Mouse (Mus musculus): ENCODE measurements around the gene Ctcfl. TPM values are rescaled to one million over a fixed set of nuclear protein-coding genes. Genes with fewer than 3 reads are reported as not detected.

Gene Ctcfl
- polyA plus RNA-seq, 1 experiment from 2014 or later, result 0.19 TPM

DNA sequence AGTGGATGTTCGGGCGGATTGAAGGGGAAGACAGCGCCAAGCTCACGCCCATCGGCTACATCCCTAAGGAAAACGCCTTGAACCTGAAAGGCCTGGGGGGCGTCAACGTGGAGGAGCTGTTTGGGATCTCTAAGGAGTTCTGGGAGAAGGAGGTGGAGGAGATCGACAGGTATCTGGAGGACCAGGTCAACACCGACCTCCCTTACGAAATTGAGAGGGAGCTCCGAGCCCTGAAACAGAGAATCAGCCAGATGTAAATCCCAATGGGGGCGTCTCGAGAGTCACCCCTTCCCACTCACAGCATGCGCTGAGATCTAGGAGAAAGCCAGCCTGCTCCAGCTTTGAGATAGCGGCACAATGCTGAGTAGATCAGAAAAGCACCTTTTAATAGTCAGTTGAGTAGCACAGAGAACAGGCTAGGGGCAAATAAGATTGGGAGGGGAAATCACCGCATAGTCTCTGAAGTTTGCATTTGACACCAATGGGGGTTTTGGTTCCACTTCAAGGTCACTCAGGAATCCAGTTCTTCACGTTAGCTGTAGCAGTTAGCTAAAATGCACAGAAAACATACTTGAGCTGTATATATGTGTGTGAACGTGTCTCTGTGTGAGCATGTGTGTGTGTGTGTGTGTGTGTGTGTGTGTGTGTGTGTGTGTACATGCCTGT is 39.2 kb upstream of the Ctcfl start:
- Histone ChIP-seq H3K4me3 (ENCODE audit: control insufficient read depth in 1 of 2, insufficient read depth in 1 of 2, low read depth in 1 of 2, low read length in 2 of 2) (no peak overlapping the region), H3K9ac (ENCODE audit: low read length) (no peak overlapping the region), H3K4me2 (ENCODE audit: low read length) (no peak overlapping the region), H3K27me3 (ENCODE audit: control insufficient read depth, insufficient read depth, low read length) (no peaks in the 10 kb centered on the region), H3K9me3 (ENCODE audit: control insufficient read depth, low read length) (no peaks in the 10 kb centered on the region), H3K4me1 (ENCODE audit: control insufficient read depth in 2 of 2, insufficient read depth in 2 of 2, low read length in 2 of 2) (peaks cover 0 to 4% of the 10 kb centered on the region in 2 experiments; a peak in 1 of 4 replicates), H3K27ac (replicated peaks in 1 of 2; ENCODE audit: control insufficient read depth in 1 of 2, insufficient read depth in 1 of 2, low read depth in 2 of 2, low read length in 2 of 2) (no peak overlapping the region), H3K36me3 (ENCODE audit: control insufficient read depth, insufficient read depth, low read length) (no peaks in the 10 kb centered on the region)
- 81% methylated on average over 19 of the region's 19 CpGs for WGBS
- no peak for ATAC-seq (ENCODE audit: insufficient number of reproducible peaks, insufficient read depth, low FRiP score, low read depth)

DNA sequence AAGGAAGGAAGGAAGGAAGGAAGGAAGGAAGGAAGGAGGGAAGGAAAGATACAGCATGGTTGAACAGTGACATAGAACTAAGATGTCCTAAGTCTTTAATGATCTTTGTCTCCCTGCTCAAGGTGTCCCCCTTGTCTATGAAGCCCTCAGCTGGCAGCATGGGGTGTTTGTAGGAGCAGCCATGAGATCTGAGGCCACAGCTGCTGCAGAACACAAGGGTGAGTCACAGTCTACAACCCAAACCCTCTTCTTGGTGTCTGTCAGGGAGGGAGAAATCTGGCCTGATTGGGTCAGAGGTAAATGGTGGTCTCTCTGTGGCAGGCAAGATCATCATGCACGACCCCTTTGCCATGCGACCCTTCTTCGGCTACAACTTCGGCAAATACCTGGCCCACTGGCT is 38.5 kb upstream of the Ctcfl start:
- ATAC-seq (ENCODE audit: insufficient number of reproducible peaks, insufficient read depth, low FRiP score, low read depth), result no peak
- Histone ChIP-seq H3K27ac (replicated peaks in 1 of 2; ENCODE audit: control insufficient read depth in 1 of 2, insufficient read depth in 1 of 2, low read depth in 2 of 2, low read length in 2 of 2) (no peak overlapping the region), H3K9ac (ENCODE audit: low read length) (no peak overlapping the region), H3K9me3 (ENCODE audit: control insufficient read depth, low read length) (no peaks in the 10 kb centered on the region), H3K4me3 (ENCODE audit: control insufficient read depth in 1 of 2, insufficient read depth in 1 of 2, low read depth in 1 of 2, low read length in 2 of 2) (no peak overlapping the region), H3K4me1 (ENCODE audit: control insufficient read depth in 2 of 2, insufficient read depth in 2 of 2, low read length in 2 of 2) (peaks cover 5 to 6% of the 10 kb centered on the region in 2 experiments; a peak in 3 of 4 replicates), H3K27me3 (ENCODE audit: control insufficient read depth, insufficient read depth, low read length) (no peaks in the 10 kb centered on the region), H3K4me2 (ENCODE audit: low read length) (no peak overlapping the region), H3K36me3 (ENCODE audit: control insufficient read depth, insufficient read depth, low read length) (no peaks in the 10 kb centered on the region)
- WGBS, result 94% methylated on average over 4 of the region's 4 CpGs

DNA sequence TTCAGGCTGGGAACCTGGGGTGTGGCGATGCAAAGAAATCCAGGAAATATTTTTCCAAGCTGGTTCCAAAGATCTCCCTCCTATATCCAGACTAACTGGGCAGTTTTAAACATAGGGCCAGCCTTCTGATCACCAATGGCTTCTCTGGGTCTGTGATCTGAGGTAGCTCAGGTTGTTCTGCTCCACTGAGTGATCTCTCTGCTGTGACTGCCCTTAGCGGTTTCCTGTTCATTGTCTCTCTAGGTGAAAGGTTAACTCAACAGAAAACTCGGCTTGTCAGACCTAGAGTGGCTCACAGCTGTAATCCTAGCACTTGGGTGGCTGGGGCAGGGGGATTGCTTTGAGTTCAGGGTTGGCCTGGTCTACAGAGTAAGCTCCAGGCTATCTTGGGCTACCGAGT is 38.1 kb upstream of the Ctcfl start:
- Histone ChIP-seq H3K9me3 (ENCODE audit: control insufficient read depth, low read length) (no peaks in the 10 kb centered on the region), H3K27ac (replicated peaks in 1 of 2; ENCODE audit: control insufficient read depth in 1 of 2, insufficient read depth in 1 of 2, low read depth in 2 of 2, low read length in 2 of 2) (no peak overlapping the region), H3K4me1 (ENCODE audit: control insufficient read depth in 2 of 2, insufficient read depth in 2 of 2, low read length in 2 of 2) (peaks cover 9% of the 10 kb centered on the region in 2 experiments; a peak in 3 of 4 replicates), H3K27me3 (ENCODE audit: control insufficient read depth, insufficient read depth, low read length) (no peaks in the 10 kb centered on the region), H3K36me3 (ENCODE audit: control insufficient read depth, insufficient read depth, low read length) (no peaks in the 10 kb centered on the region), H3K9ac (ENCODE audit: low read length) (no peak overlapping the region), H3K4me2 (ENCODE audit: low read length) (no peak overlapping the region), H3K4me3 (ENCODE audit: control insufficient read depth in 1 of 2, insufficient read depth in 1 of 2, low read depth in 1 of 2, low read length in 2 of 2) (no peak overlapping the region)
- no peak for ATAC-seq (ENCODE audit: insufficient number of reproducible peaks, insufficient read depth, low FRiP score, low read depth)
- 58% methylated on average over 4 of the region's 4 CpGs for WGBS

GRCm38 (mm10) chr2:173156923-173157322 is 37.6 kb upstream of the Ctcfl start:
- Histone ChIP-seq H3K4me3 (ENCODE audit: control insufficient read depth in 1 of 2, insufficient read depth in 1 of 2, low read depth in 1 of 2, low read length in 2 of 2) (no peak overlapping the region), H3K36me3 (ENCODE audit: control insufficient read depth, insufficient read depth, low read length) (no peaks in the 10 kb centered on the region), H3K9me3 (ENCODE audit: control insufficient read depth, low read length) (no peaks in the 10 kb centered on the region), H3K4me1 (ENCODE audit: control insufficient read depth in 2 of 2, insufficient read depth in 2 of 2, low read length in 2 of 2) (peaks cover 9 to 12% of the 10 kb centered on the region in 2 experiments; a peak in 3 of 4 replicates), H3K27ac (replicated peaks in 1 of 2; ENCODE audit: control insufficient read depth in 1 of 2, insufficient read depth in 1 of 2, low read depth in 2 of 2, low read length in 2 of 2) (no peak overlapping the region), H3K9ac (ENCODE audit: low read length) (no peak overlapping the region), H3K4me2 (ENCODE audit: low read length) (no peak overlapping the region), H3K27me3 (ENCODE audit: control insufficient read depth, insufficient read depth, low read length) (no peaks in the 10 kb centered on the region)
- WGBS, result 82% methylated on average over 13 of the region's 13 CpGs
- no peak for ATAC-seq (ENCODE audit: insufficient number of reproducible peaks, insufficient read depth, low FRiP score, low read depth)

DNA sequence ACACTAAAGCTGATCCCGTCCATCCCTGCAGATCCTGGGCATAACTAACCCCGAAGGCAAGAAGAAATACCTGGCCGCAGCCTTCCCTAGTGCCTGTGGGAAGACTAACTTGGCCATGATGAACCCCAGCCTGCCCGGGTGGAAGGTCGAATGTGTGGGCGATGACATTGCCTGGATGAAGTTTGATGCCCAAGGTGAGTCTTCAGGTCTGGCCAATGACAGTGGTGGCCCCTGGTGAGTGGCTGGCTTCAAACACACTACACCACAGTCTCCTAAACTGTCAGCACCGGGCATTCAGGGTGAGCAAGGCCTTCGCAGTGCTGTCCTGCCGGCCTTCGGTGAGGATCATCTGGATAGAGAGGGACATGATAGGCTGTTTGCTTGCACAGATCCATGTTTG is 36.6 kb upstream of the Ctcfl start:
- Histone ChIP-seq H3K9ac (ENCODE audit: low read length) (no peak overlapping the region), H3K36me3 (ENCODE audit: control insufficient read depth, insufficient read depth, low read length) (no peaks in the 10 kb centered on the region), H3K9me3 (ENCODE audit: control insufficient read depth, low read length) (no peaks in the 10 kb centered on the region), H3K27me3 (ENCODE audit: control insufficient read depth, insufficient read depth, low read length) (no peaks in the 10 kb centered on the region), H3K4me3 (ENCODE audit: control insufficient read depth in 1 of 2, insufficient read depth in 1 of 2, low read depth in 1 of 2, low read length in 2 of 2) (no peak overlapping the region), H3K4me1 (ENCODE audit: control insufficient read depth in 2 of 2, insufficient read depth in 2 of 2, low read length in 2 of 2) (peaks cover 9 to 18% of the 10 kb centered on the region in 2 experiments; a peak in 3 of 4 replicates), H3K4me2 (ENCODE audit: low read length) (no peak overlapping the region), H3K27ac (replicated peaks in 1 of 2; ENCODE audit: control insufficient read depth in 1 of 2, insufficient read depth in 1 of 2, low read depth in 2 of 2, low read length in 2 of 2) (no peak overlapping the region)
- ATAC-seq (ENCODE audit: insufficient number of reproducible peaks, insufficient read depth, low FRiP score, low read depth), result no peak
- 88% methylated on average over 10 of the region's 10 CpGs for WGBS

DNA sequence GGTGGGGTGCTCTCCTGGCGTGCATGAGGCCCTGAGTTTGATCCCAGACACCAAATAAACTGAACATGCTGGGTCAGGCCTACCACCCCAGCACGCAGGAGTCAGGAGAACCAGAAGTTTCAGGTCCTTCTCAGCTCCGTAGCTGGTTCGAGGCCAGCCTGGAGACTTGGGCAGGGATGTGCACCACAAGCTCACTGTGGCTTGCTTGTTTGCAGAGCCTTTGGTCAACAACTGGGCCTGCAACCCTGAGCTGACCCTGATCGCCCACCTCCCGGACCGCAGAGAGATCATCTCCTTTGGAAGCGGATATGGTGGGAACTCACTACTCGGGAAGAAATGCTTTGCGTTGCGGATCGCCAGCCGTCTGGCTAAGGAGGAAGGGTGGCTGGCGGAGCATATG is 35.6 kb upstream of the Ctcfl start:
- no peak overlapping the region for H3K27ac ChIP-seq (replicated peaks in 1 of 2; ENCODE audit: control insufficient read depth in 1 of 2, insufficient read depth in 1 of 2, low read depth in 2 of 2, low read length in 2 of 2)
- H3K9me3 ChIP-seq (ENCODE audit: control insufficient read depth, low read length), result no peaks in the 10 kb centered on the region
- no peak overlapping the region for H3K9ac ChIP-seq (ENCODE audit: low read length)
- H3K4me2 ChIP-seq (ENCODE audit: low read length), result no peak overlapping the region
- peaks cover 9 to 21% of the 10 kb centered on the region in 2 experiments; a peak in 3 of 4 replicates for H3K4me1 ChIP-seq (ENCODE audit: control insufficient read depth in 2 of 2, insufficient read depth in 2 of 2, low read length in 2 of 2)
- 89% methylated on average over 14 of the region's 14 CpGs for WGBS
- H3K36me3 ChIP-seq (ENCODE audit: control insufficient read depth, insufficient read depth, low read length), result no peaks in the 10 kb centered on the region
- ATAC-seq (ENCODE audit: insufficient number of reproducible peaks, insufficient read depth, low FRiP score, low read depth), result no peak
- H3K4me3 ChIP-seq (ENCODE audit: control insufficient read depth in 1 of 2, insufficient read depth in 1 of 2, low read depth in 1 of 2, low read length in 2 of 2), result no peak overlapping the region
- H3K27me3 ChIP-seq (ENCODE audit: control insufficient read depth, insufficient read depth, low read length), result no peaks in the 10 kb centered on the region

DNA sequence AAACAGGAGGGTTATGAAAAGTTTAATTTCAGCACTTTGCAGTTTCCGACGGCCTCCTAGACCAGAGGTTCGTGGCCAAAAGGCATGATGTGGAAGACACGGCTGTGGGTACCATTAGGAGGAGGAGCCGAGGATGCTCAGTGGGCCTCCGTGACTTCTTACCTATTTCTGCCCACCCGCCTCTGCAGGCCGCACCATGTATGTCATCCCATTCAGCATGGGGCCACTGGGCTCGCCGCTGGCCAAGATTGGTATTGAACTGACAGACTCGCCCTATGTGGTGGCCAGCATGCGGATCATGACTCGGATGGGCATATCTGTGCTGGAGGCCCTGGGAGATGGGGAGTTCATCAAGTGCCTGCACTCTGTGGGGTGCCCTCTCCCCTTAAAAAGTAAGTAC is 35.2 kb upstream of the Ctcfl start:
- H3K4me3 ChIP-seq (ENCODE audit: control insufficient read depth in 1 of 2, insufficient read depth in 1 of 2, low read depth in 1 of 2, low read length in 2 of 2), result no peak overlapping the region
- no peak for ATAC-seq (ENCODE audit: insufficient number of reproducible peaks, insufficient read depth, low FRiP score, low read depth)
- H3K36me3 ChIP-seq (ENCODE audit: control insufficient read depth, insufficient read depth, low read length), result no peaks in the 10 kb centered on the region
- 89% methylated on average over 13 of the region's 13 CpGs for WGBS
- no peak overlapping the region for H3K27ac ChIP-seq (replicated peaks in 1 of 2; ENCODE audit: control insufficient read depth in 1 of 2, insufficient read depth in 1 of 2, low read depth in 2 of 2, low read length in 2 of 2)
- no peaks in the 10 kb centered on the region for H3K9me3 ChIP-seq (ENCODE audit: control insufficient read depth, low read length)
- no peak overlapping the region for H3K4me2 ChIP-seq (ENCODE audit: low read length)
- H3K4me1 ChIP-seq (ENCODE audit: control insufficient read depth in 2 of 2, insufficient read depth in 2 of 2, low read length in 2 of 2), result peaks cover 8 to 21% of the 10 kb centered on the region in 2 experiments; a peak in 3 of 4 replicates
- H3K9ac ChIP-seq (ENCODE audit: low read length), result no peak overlapping the region
- H3K27me3 ChIP-seq (ENCODE audit: control insufficient read depth, insufficient read depth, low read length), result no peaks in the 10 kb centered on the region

- no peak overlapping the region for H3K4me2 ChIP-seq (ENCODE audit: low read length)
- ATAC-seq (ENCODE audit: insufficient number of reproducible peaks, insufficient read depth, low FRiP score, low read depth), result no peak
- 73% methylated on average over 10 of the region's 10 CpGs for WGBS
These were observed 33.9 kb upstream of the Ctcfl start for GRCm38 (mm10) chr2:173153266-173153665.

More at GRCm38 (mm10) chr2:173153266-173153665, 33.9 kb upstream of the Ctcfl start:
- H3K9me3 ChIP-seq (ENCODE audit: control insufficient read depth, low read length), result no peaks in the 10 kb centered on the region
- no peak overlapping the region for H3K4me3 ChIP-seq (ENCODE audit: control insufficient read depth in 1 of 2, insufficient read depth in 1 of 2, low read depth in 1 of 2, low read length in 2 of 2)
- H3K27ac ChIP-seq (replicated peaks in 1 of 2; ENCODE audit: control insufficient read depth in 1 of 2, insufficient read depth in 1 of 2, low read depth in 2 of 2, low read length in 2 of 2), result no peak overlapping the region
- peaks cover 5 to 21% of the 10 kb centered on the region in 2 experiments; a peak in 3 of 4 replicates for H3K4me1 ChIP-seq (ENCODE audit: control insufficient read depth in 2 of 2, insufficient read depth in 2 of 2, low read length in 2 of 2)
- H3K36me3 ChIP-seq (ENCODE audit: control insufficient read depth, insufficient read depth, low read length), result no peaks in the 10 kb centered on the region
- H3K9ac ChIP-seq (ENCODE audit: low read length), result no peak overlapping the region
- H3K27me3 ChIP-seq (ENCODE audit: control insufficient read depth, insufficient read depth, low read length), result no peaks in the 10 kb centered on the region
